Mouse (Mus musculus): ENCODE data around the gene Pan3.

Pan3 gene

GRCm38 (mm10) chr5:147430936-147431839 lies 1.2 kb downstream of the Pan3 start:
- peak; percentile 32 for DNase-seq (ENCODE audit: low read depth, low spot score)

- no peak for DNase-seq (ENCODE audit: low read depth, low spot score)
These were observed 3.0 kb downstream of the Pan3 start for GRCm38 (mm10) chr5:147432927-147433326.

GRCm38 (mm10) chr5:147435224-147435623 lies 5.3 kb downstream of the Pan3 start:
- DNase-seq (ENCODE audit: low read depth, low spot score), result no peak

- DNase-seq (ENCODE audit: low read depth, low spot score), result no peak
These were observed 5.8 kb downstream of the Pan3 start for GRCm38 (mm10) chr5:147435751-147436150.

- DNase-seq (ENCODE audit: low read depth, low spot score), result no peak
These were observed 6.5 kb downstream of the Pan3 start for GRCm38 (mm10) chr5:147436491-147436890.

- DNase-seq (ENCODE audit: low read depth, low spot score), result no peak
These were observed 11.1 kb downstream of the Pan3 start for GRCm38 (mm10) chr5:147440996-147441507.

- DNase-seq (ENCODE audit: low read depth, low spot score), result no peak
These were observed 12.0 kb downstream of the Pan3 start for GRCm38 (mm10) chr5:147441979-147442378.

- DNase-seq (ENCODE audit: low read depth, low spot score), result no peak
These were observed 12.8 kb downstream of the Pan3 start for GRCm38 (mm10) chr5:147442741-147443140.

- no peak for DNase-seq (ENCODE audit: low read depth, low spot score)
These were observed 14.3 kb downstream of the Pan3 start for GRCm38 (mm10) chr5:147444298-147444697.

- DNase-seq (ENCODE audit: low read depth, low spot score), result no peak
These were observed 14.8 kb downstream of the Pan3 start for GRCm38 (mm10) chr5:147444757-147445156.

GRCm38 (mm10) chr5:147445252-147445651 lies 15.3 kb downstream of the Pan3 start:
- no peak for DNase-seq (ENCODE audit: low read depth, low spot score)

GRCm38 (mm10) chr5:147448526-147448925 lies 18.6 kb downstream of the Pan3 start:
- DNase-seq (ENCODE audit: low read depth, low spot score), result no peak

- DNase-seq (ENCODE audit: low read depth, low spot score), result no peak
These were observed 19.0 kb downstream of the Pan3 start for GRCm38 (mm10) chr5:147448933-147449332.

DNA sequence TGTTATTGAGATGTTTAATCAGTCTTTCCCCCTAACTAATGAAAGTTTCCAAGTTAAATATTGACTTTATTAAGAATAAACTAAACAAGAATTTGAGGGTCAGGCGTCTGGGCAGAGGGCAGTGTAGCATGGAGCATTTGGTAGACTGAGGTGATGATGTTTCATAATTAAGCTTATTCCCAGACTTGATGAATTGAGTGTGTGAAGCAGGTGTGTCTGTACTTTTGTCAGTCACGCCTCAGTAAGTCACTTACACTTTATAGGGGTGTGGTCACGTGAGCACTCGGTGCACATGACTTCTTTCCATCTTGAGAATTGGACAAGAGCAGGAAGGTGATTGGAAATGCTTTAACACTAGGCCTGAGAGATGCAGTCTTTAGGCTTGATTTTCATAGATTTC lies 26.5 kb downstream of the Pan3 start:
- DNase-seq (ENCODE audit: low read depth, low spot score), result no peak

- no peak for DNase-seq (ENCODE audit: low read depth, low spot score)
These were observed 30.0 kb downstream of the Pan3 start for GRCm38 (mm10) chr5:147459821-147460567.

GRCm38 (mm10) chr5:147463251-147463650 lies 33.3 kb downstream of the Pan3 start:
- no peak for DNase-seq (ENCODE audit: low read depth, low spot score)

DNA sequence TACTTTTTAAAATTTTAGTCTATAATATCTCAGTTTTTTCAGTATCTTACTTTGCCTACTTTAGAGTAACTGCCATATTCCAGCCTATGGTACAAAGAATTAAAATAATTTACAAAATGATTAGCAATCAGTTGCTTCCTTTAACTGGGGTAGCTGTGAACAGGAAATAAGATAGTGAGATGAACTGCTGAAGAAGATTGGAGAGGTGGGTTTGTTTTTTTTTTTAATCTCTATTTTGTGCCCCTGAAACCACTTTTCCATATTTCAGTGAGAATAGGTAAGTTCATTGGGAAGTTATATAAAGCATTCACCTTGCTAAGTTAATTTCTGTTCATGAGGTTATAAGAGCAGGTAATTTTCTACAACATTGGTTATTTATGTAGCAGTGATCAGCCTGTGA lies 36.4 kb downstream of the Pan3 start:
- no peak for DNase-seq (ENCODE audit: low read depth, low spot score)

GRCm38 (mm10) chr5:147471163-147471562 lies 41.2 kb downstream of the Pan3 start:
- no peak for DNase-seq (ENCODE audit: low read depth, low spot score)

GRCm38 (mm10) chr5:147473071-147473470 lies 43.1 kb downstream of the Pan3 start:
- no peak for DNase-seq (ENCODE audit: low read depth, low spot score)

GRCm38 (mm10) chr5:147473856-147474255 lies 43.9 kb downstream of the Pan3 start:
- DNase-seq (ENCODE audit: low read depth, low spot score), result no peak

GRCm38 (mm10) chr5:147476109-147476508 lies 46.1 kb downstream of the Pan3 start:
- DNase-seq (ENCODE audit: low read depth, low spot score), result no peak

DNA sequence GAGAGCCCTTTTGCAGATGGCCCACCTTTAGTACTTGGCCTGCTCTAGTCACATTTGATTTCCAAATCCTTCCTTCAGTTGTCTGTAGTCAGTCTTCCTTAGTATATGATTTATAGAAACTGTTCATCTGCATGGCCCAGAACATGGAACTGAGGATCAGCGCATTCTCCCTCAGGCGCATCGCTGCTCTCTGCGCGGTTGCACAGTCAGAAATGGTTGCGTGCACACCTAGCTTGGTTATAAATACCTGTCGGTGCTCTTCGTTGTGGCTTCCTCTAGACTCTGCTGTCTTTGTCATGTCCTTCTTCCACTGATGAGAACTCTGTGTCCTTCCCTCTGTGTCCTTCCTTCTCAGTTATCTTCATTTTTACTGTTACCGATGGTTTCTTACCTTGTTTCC lies 47.1 kb downstream of the Pan3 start:
- DNase-seq (ENCODE audit: low read depth, low spot score), result no peak

GRCm38 (mm10) chr5:147479341-147479740 lies 49.4 kb downstream of the Pan3 start:
- no peak for DNase-seq (ENCODE audit: low read depth, low spot score)
